Mouse (Mus musculus) forebrain, postnatal 0 days (tissue): Measurements from ENCODE around the gene Krt35. TPM values are rescaled to one million over a fixed set of nuclear protein-coding genes. Genes with fewer than 3 reads are reported as not detected.
A peak's percentile ranks its signal among the peaks of the same experiment; 100 is the strongest.

Source experiments
- ATAC-seq: fragments of 200-750 bp; cut with Nextera tagmentation; 2 replicates; pipeline ENCODE4 v1.8.0; 2017; ENCODE audit warnings: mild to moderate bottlenecking, moderate library complexity
- DNase-seq: peaks from one replicate; pipeline ENCODE4 v3.0.0-alpha.2; 2015
- H3K27ac ChIP-seq: fragments of 300-500 bp; sonication (generic); 2 replicates; pipeline ENCODE4 v1.5.1; 2014; ENCODE audit warnings: low read depth, mild to moderate bottlenecking, antibody characterized with exemption, low read length, moderate library complexity, mixed read lengths
- H3K27me3 ChIP-seq: fragments of 300-500 bp; sonication (generic); 2 replicates; pipeline ENCODE4 v1.6.1; 2014; ENCODE audit warnings: mild to moderate bottlenecking, low read length, mixed read lengths; ENCODE audit not compliant: insufficient read depth
- H3K36me3 ChIP-seq: fragments of 300-500 bp; sonication (generic); 2 replicates; pipeline ENCODE4 v1.6.1; 2014; ENCODE audit warnings: mild to moderate bottlenecking, moderate library complexity; ENCODE audit not compliant: insufficient read depth
- H3K4me1 ChIP-seq: fragments of 300-500 bp; sonication (generic); 2 replicates; pipeline ENCODE4 v1.6.1; 2014; ENCODE audit warnings: antibody characterized with exemption; ENCODE audit not compliant: insufficient read depth
- H3K4me2 ChIP-seq: fragments of 300-500 bp; sonication (generic); 2 replicates; pipeline ENCODE4 v1.6.1; 2014; ENCODE audit warnings: low read depth, mild to moderate bottlenecking, moderate library complexity
- H3K4me3 ChIP-seq: fragments of 300-500 bp; sonication (generic); 2 replicates; pipeline ENCODE4 v1.5.1; 2014; ENCODE audit warnings: low read depth, low read length, mixed read lengths
- H3K9ac ChIP-seq: fragments of 300-500 bp; sonication (generic); 2 replicates; pipeline ENCODE4 v1.6.1; 2014; ENCODE audit warnings: mild to moderate bottlenecking
- H3K9me3 ChIP-seq: fragments of 300-500 bp; sonication (generic); 2 replicates; pipeline ENCODE4 v1.6.1; 2016; ENCODE audit warnings: low read length
- CTCF ChIP-seq: sonication (generic); IDR thresholded peaks from 2 replicates; pipeline ENCODE4 v1.5.1; 2016; ENCODE audit warnings: antibody characterized with exemption, control low read depth, low read depth
- WGBS: fragments of 180-500 bp; shearing (Covaris S2); extraction: QIAGEN DNeasy Blood & Tissue Kit; methylation state at CpG from one replicate; pipeline ENCODE4 v1.1.7; 2014; 5-methylcytosine and 5-hydroxymethylcytosine counted together
- polyA plus RNA-seq: library from polyadenylated mRNA; unstranded; fragments of >200 nt; fragmentation: Nextera tagmentation; extraction: Ambion mirVana; gene quantifications from 2 replicates; pipeline ENCODE4 v1.2.1, GENCODE M21; 2015
- total RNA-seq: library from RNA; depleted of rRNA; stranded (reverse); fragments of >200 nt; gene quantifications from 2 replicates; pipeline ENCODE4 v1.2.3, GENCODE M21; 2014; rRNA removed

Krt35 gene
- total and polyA plus RNA-seq, 2 experiments from 2014 or later: not detected

DNA sequence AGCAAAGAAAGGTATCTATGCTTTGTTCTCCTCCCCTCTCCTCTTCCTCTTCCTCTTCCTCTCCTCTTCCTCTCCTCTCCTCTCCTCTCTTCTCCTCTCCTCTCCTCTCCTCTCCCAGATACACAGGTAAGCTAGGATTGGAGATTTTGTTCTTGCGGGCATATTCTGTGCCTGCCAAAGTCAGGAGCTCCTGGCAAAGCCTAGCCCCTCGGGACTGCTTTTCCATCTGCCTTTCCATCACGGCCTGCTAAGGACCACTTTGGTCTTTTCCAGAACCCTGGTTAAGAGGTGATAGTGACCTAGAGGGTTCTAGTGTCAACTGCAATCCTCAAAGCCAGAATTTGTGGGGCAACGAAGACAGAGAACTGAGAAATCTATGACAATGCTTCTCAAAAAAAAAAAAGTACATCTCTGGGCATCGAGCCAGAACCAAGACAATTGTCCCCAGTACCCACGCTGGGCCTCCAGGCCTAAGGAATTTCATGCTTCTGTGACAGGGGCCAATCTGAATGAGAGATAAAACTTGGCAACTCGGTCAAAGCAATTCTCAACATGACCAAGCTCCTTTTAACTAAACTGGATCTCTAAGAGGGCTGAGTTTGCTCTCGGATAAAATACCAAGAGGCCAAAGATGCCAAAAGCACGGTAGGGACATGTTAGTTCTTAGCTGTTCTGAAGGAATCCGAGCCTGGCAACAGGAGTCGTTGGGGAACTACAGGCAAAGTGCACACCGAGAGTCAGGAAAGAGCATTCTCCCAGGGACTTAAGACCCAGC is 29.6 kb downstream of the Krt35 start:
- no peak for ATAC-seq
- Histone ChIP-seq H3K9ac (no peak overlapping the region), H3K36me3 (no peaks in the 10 kb centered on the region), H3K9me3 (no peaks in the 10 kb centered on the region), H3K4me2 (no peak overlapping the region), H3K27me3 (no peaks in the 10 kb centered on the region), H3K27ac (no peak overlapping the region), H3K4me3 (no peak overlapping the region), H3K4me1 (no peaks in the 10 kb centered on the region)
- TF ChIP-seq CTCF: no peak
- WGBS: 52% methylated on average over 12 of the region's 12 CpGs
- DNase-seq: no peak

GRCm38 (mm10) chr11:100058875-100059274 is 37.2 kb downstream of the Krt35 start:
- WGBS: 56% methylated on average over 8 of the region's 8 CpGs
- 0 out of 2 replicates have a peak, but pooled peaks have one; percentile 25 for TF ChIP-seq CTCF
- H3K4me1 ChIP-seq: no peaks in the 10 kb centered on the region
- no peak overlapping the region for H3K27ac ChIP-seq
- H3K9me3 ChIP-seq: no peaks in the 10 kb centered on the region
- no peaks in the 10 kb centered on the region for H3K27me3 ChIP-seq
- no peaks in the 10 kb centered on the region for H3K36me3 ChIP-seq
- no peak for ATAC-seq
- H3K9ac ChIP-seq: no peak overlapping the region
- H3K4me3 ChIP-seq: no peak overlapping the region
- no peak overlapping the region for H3K4me2 ChIP-seq
- DNase-seq: no peak

- no peak for TF ChIP-seq CTCF
- Histone ChIP-seq H3K9ac (no peak overlapping the region), H3K4me2 (no peak overlapping the region), H3K9me3 (no peaks in the 10 kb centered on the region), H3K27ac (no peak overlapping the region), H3K36me3 (no peaks in the 10 kb centered on the region), H3K27me3 (no peaks in the 10 kb centered on the region), H3K4me3 (no peak overlapping the region), H3K4me1 (no peaks in the 10 kb centered on the region)
- WGBS: 77% methylated on average over 9 of the region's 9 CpGs
- ATAC-seq: no peak
- no peak for DNase-seq
These were observed 40.1 kb downstream of the Krt35 start for GRCm38 (mm10) chr11:100055686-100056655.

GRCm38 (mm10) chr11:100050451-100050850 is 45.6 kb downstream of the Krt35 start, which contains the start of gene Krt31:
TSS of gene Krt31 (minus strand) at chr11:100050551.
- H3K9me3 ChIP-seq: no peaks in the 10 kb centered on the region
- WGBS: 85% methylated on average over 3 of the region's 3 CpGs
- no peaks in the 10 kb centered on the region for H3K36me3 ChIP-seq

GRCm38 (mm10) chr11:100047193-100047592 is 48.8 kb downstream of the Krt35 start:
- Histone ChIP-seq H3K4me2 (no peak overlapping the region), H3K4me1 (no peaks in the 10 kb centered on the region), H3K36me3 (no peaks in the 10 kb centered on the region), H3K27ac (no peak overlapping the region), H3K4me3 (no peak overlapping the region), H3K9me3 (no peaks in the 10 kb centered on the region), H3K27me3 (no peaks in the 10 kb centered on the region), H3K9ac (no peak overlapping the region)
- TF ChIP-seq CTCF: no peak
- ATAC-seq: no peak
- no peak for DNase-seq
- 84% methylated on average over 2 of the region's 2 CpGs for WGBS

More at GRCm38 (mm10) chr11:100050451-100050850, 45.6 kb downstream of the Krt35 start, which contains the start of gene Krt31:
- no peak within 1 kb of the TSS for H3K4me3 ChIP-seq
- no peak within 1 kb of the TSS for H3K27ac ChIP-seq
- H3K4me1 ChIP-seq: no peaks in the 10 kb centered on the region
- no peaks in the 10 kb centered on the region for H3K27me3 ChIP-seq
- ATAC-seq (no peak), DNase-seq (no peak)
- H3K4me2 ChIP-seq: no peak within 1 kb of the TSS
- H3K9ac ChIP-seq: no peak within 1 kb of the TSS
- no peak for TF ChIP-seq CTCF

GRCm38 (mm10) chr11:100046303-100046866 is 49.7 kb downstream of the Krt35 start:
- TF ChIP-seq CTCF: no peak
- no peak for ATAC-seq

More at GRCm38 (mm10) chr11:100046303-100046866, 49.7 kb downstream of the Krt35 start:
- no peak overlapping the region for H3K4me2 ChIP-seq
- no peaks in the 10 kb centered on the region for H3K4me1 ChIP-seq
- DNase-seq: no peak
- H3K27ac ChIP-seq: no peak overlapping the region
- no peak overlapping the region for H3K9ac ChIP-seq
- H3K36me3 ChIP-seq: no peaks in the 10 kb centered on the region
- H3K4me3 ChIP-seq: no peak overlapping the region
- 89% methylated on average over 6 of the region's 6 CpGs for WGBS
- H3K9me3 ChIP-seq: no peaks in the 10 kb centered on the region
- H3K27me3 ChIP-seq: no peaks in the 10 kb centered on the region

Other genes with a start within 250 kb of the Krt35 start
- not detected in 2 replicates for gene Krtap4-16, start 244.6 kb downstream of the Krt35 start, total RNA-seq
- not detected in 2 replicates for gene Krtap4-16, start 244.6 kb downstream of the Krt35 start, polyA plus RNA-seq
- not detected in 2 replicates for gene Gm11568, start 238.3 kb downstream of the Krt35 start, total RNA-seq
- gene Gm11568, start 238.3 kb downstream of the Krt35 start, polyA plus RNA-seq: not detected in 2 replicates
- not detected in 2 replicates for gene Gm11559, start 231.8 kb downstream of the Krt35 start, total RNA-seq
- not detected in 2 replicates for gene Gm11559, start 231.8 kb downstream of the Krt35 start, polyA plus RNA-seq
- gene Krtap9-1, start 222.9 kb downstream of the Krt35 start, total RNA-seq: not detected in 2 replicates
- not detected in 2 replicates for gene Krtap9-1, start 222.9 kb downstream of the Krt35 start, polyA plus RNA-seq
- not detected in 2 replicates for gene Gm11567, start 217.1 kb downstream of the Krt35 start, total RNA-seq
- not detected in 2 replicates for gene Gm11567, start 217.1 kb downstream of the Krt35 start, polyA plus RNA-seq
- not detected in 2 replicates for gene Krtap31-1, start 188.3 kb downstream of the Krt35 start, total RNA-seq
- gene Krtap31-1, start 188.3 kb downstream of the Krt35 start, polyA plus RNA-seq: not detected in 2 replicates
- not detected in 2 replicates for gene Gm11565, start 181.5 kb downstream of the Krt35 start, total RNA-seq
- gene Gm11565, start 181.5 kb downstream of the Krt35 start, polyA plus RNA-seq: not detected in 2 replicates
- not detected in 2 replicates for gene Krtap31-2, start 159.9 kb downstream of the Krt35 start, total RNA-seq
- gene Krtap31-2, start 159.9 kb downstream of the Krt35 start, polyA plus RNA-seq: not detected in 2 replicates
- not detected in 2 replicates for gene Krtap9-5, start 147.8 kb downstream of the Krt35 start, total RNA-seq
- gene Krtap9-5, start 147.8 kb downstream of the Krt35 start, polyA plus RNA-seq: not detected in 2 replicates
- gene Krtap29-1, start 117.2 kb downstream of the Krt35 start, total RNA-seq: not detected in 2 replicates
- not detected in 2 replicates for gene Krtap29-1, start 117.2 kb downstream of the Krt35 start, polyA plus RNA-seq
- not detected in 2 replicates for gene Krtap16-1, start 109.6 kb downstream of the Krt35 start, total RNA-seq
- gene Krtap16-1, start 109.6 kb downstream of the Krt35 start, polyA plus RNA-seq: not detected in 2 replicates
- not detected in 2 replicates for gene Krtap17-1, start 102.2 kb downstream of the Krt35 start, total RNA-seq
- gene Krtap17-1, start 102.2 kb downstream of the Krt35 start, polyA plus RNA-seq: 0.26 and 0.98 TPM in 2 replicates
- 0.15 TPM in 1 of 2 replicates, not detected in the other for gene Krt33a, start 80.0 kb downstream of the Krt35 start, total RNA-seq
- not detected in 2 replicates for gene Krt33a, start 80.0 kb downstream of the Krt35 start, polyA plus RNA-seq
- gene Krt33b, start 66.4 kb downstream of the Krt35 start, total RNA-seq: not detected in 2 replicates
- not detected in 2 replicates for gene Krt33b, start 66.4 kb downstream of the Krt35 start, polyA plus RNA-seq
- gene Krt34, start 54.7 kb downstream of the Krt35 start, total RNA-seq: not detected in 2 replicates
- 0.10 TPM in 1 of 2 replicates, not detected in the other for gene Krt34, start 54.7 kb downstream of the Krt35 start, polyA plus RNA-seq
- gene Krt31, start 45.7 kb downstream of the Krt35 start, total RNA-seq: not detected in 2 replicates
- gene Krt31, start 45.7 kb downstream of the Krt35 start, polyA plus RNA-seq: not detected in 2 replicates
- gene Krt32, start 8.0 kb downstream of the Krt35 start, total RNA-seq: not detected in 2 replicates
- not detected in 2 replicates for gene Krt32, start 8.0 kb downstream of the Krt35 start, polyA plus RNA-seq
- not detected in 2 replicates for gene Krt36, start 9.4 kb upstream of the Krt35 start, total RNA-seq
- not detected in 2 replicates for gene Krt36, start 9.4 kb upstream of the Krt35 start, polyA plus RNA-seq
- gene Krt13, start 25.3 kb upstream of the Krt35 start, total RNA-seq: not detected in 2 replicates
- gene Krt13, start 25.3 kb upstream of the Krt35 start, polyA plus RNA-seq: 0.31 TPM in 1 of 2 replicates, not detected in the other
- not detected in 2 replicates for gene Krt15, start 39.7 kb upstream of the Krt35 start, total RNA-seq
- 0.17 and 0.47 TPM in 2 replicates for gene Krt15, start 39.7 kb upstream of the Krt35 start, polyA plus RNA-seq
- 5.8 and 6.5 TPM in 2 replicates for gene Krt19, start 52.4 kb upstream of the Krt35 start, total RNA-seq
- gene Krt19, start 52.4 kb upstream of the Krt35 start, polyA plus RNA-seq: 3.8 and 7.0 TPM in 2 replicates
- not detected in 2 replicates for gene Krt9, start 97.0 kb upstream of the Krt35 start, total RNA-seq
- 0.06 TPM in 1 of 2 replicates, not detected in the other for gene Krt9, start 97.0 kb upstream of the Krt35 start, polyA plus RNA-seq
- 0.14 and 0.15 TPM in 2 replicates for gene Krt14, start 111.3 kb upstream of the Krt35 start, total RNA-seq
- 0.63 and 0.88 TPM in 2 replicates for gene Krt14, start 111.3 kb upstream of the Krt35 start, polyA plus RNA-seq
- gene Krt16, start 152.7 kb upstream of the Krt35 start, total RNA-seq: not detected in 2 replicates
- gene Krt16, start 152.7 kb upstream of the Krt35 start, polyA plus RNA-seq: not detected in 2 replicates
- 0.31 TPM in 1 of 2 replicates, not detected in the other for gene Krt17, start 164.8 kb upstream of the Krt35 start, total RNA-seq
- 0.47 and 0.51 TPM in 2 replicates for gene Krt17, start 164.8 kb upstream of the Krt35 start, polyA plus RNA-seq
- not detected in 2 replicates for gene Krt42, start 173.6 kb upstream of the Krt35 start, total RNA-seq
- not detected in 2 replicates for gene Krt42, start 173.6 kb upstream of the Krt35 start, polyA plus RNA-seq
- 105 and 115 TPM in 2 replicates for gene Eif1, start 223.6 kb upstream of the Krt35 start, total RNA-seq
- 1,342 and 1,370 TPM in 2 replicates for gene Eif1, start 223.6 kb upstream of the Krt35 start, polyA plus RNA-seq
- gene Gast, start 238.2 kb upstream of the Krt35 start, total RNA-seq: not detected in 2 replicates
- 0.48 and 0.51 TPM in 2 replicates for gene Gast, start 238.2 kb upstream of the Krt35 start, polyA plus RNA-seq